Mouse (Mus musculus) liver, adult (tissue): Measurements from ENCODE around the gene Siglece.

ENCODE experiments used
- GATA4 ChIP-seq: IDR thresholded peaks from 2 replicates; pipeline ENCODE4 v1.6.1; 2014; ENCODE audit warnings: mild to moderate bottlenecking, low read length; ENCODE audit not compliant: insufficient replicate concordance

The Siglece gene

GRCm38 (mm10) chr7:43660002-43660401 lies at the start of gene Siglece:
Gene Siglece, minus strand, starts transcription at chr7:43660161.
- TF ChIP-seq GATA4: no peak

- TF ChIP-seq GATA4: no peak
These were observed 30.2 kb upstream of the Siglece start, which contains the start of gene Klk14 for GRCm38 (mm10) chr7:43690118-43690517. Gene Klk14, plus strand, starts transcription at chr7:43690418.

GRCm38 (mm10) chr7:43685088-43685487 lies 25.1 kb upstream of the Siglece start:
- no peak for TF ChIP-seq GATA4

- no peak for TF ChIP-seq GATA4
These were observed 21.0 kb upstream of the Siglece start for GRCm38 (mm10) chr7:43680960-43681359.

GRCm38 (mm10) chr7:43678517-43678916 lies 18.6 kb upstream of the Siglece start:
- TF ChIP-seq GATA4: no peak

- no peak for TF ChIP-seq GATA4
These were observed 15.1 kb upstream of the Siglece start for GRCm38 (mm10) chr7:43675091-43675490.

GRCm38 (mm10) chr7:43672581-43673260 lies 12.8 kb upstream of the Siglece start:
- TF ChIP-seq GATA4: no peak

- no peak for TF ChIP-seq GATA4
These were observed 12.0 kb upstream of the Siglece start, which contains the start of gene Ctu1 for GRCm38 (mm10) chr7:43671809-43672580. Gene Ctu1, plus strand, starts transcription at chr7:43672016.

- no peak for TF ChIP-seq GATA4
These were observed 11.3 kb upstream of the Siglece start for GRCm38 (mm10) chr7:43671064-43671808.

GRCm38 (mm10) chr7:43668582-43668981 lies 8.6 kb upstream of the Siglece start:
- TF ChIP-seq GATA4: no peak

- TF ChIP-seq GATA4: no peak
These were observed 2.8 kb upstream of the Siglece start for GRCm38 (mm10) chr7:43662804-43663203.

GRCm38 (mm10) chr7:43656232-43656631 lies 3.7 kb downstream of the Siglece start:
- TF ChIP-seq GATA4: no peak

GRCm38 (mm10) chr7:43654519-43654918 lies 5.4 kb downstream of the Siglece start:
- no peak for TF ChIP-seq GATA4

- TF ChIP-seq GATA4: no peak
These were observed 7.3 kb downstream of the Siglece start for GRCm38 (mm10) chr7:43652683-43653082.

- no peak for TF ChIP-seq GATA4
These were observed 16.8 kb downstream of the Siglece start for GRCm38 (mm10) chr7:43643046-43643652.
